Mouse (Mus musculus) adrenal gland (tissue): ENCODE measurements around the gene Igfbp7.

ENCODE experiments used
- intact Hi-C: fragments of 180-260 bp; cut with DNase I; formaldehyde crosslinking; loops from one replicate; pipeline ENCODE4 v1.15.1; 2025

Gene Igfbp7

DNA sequence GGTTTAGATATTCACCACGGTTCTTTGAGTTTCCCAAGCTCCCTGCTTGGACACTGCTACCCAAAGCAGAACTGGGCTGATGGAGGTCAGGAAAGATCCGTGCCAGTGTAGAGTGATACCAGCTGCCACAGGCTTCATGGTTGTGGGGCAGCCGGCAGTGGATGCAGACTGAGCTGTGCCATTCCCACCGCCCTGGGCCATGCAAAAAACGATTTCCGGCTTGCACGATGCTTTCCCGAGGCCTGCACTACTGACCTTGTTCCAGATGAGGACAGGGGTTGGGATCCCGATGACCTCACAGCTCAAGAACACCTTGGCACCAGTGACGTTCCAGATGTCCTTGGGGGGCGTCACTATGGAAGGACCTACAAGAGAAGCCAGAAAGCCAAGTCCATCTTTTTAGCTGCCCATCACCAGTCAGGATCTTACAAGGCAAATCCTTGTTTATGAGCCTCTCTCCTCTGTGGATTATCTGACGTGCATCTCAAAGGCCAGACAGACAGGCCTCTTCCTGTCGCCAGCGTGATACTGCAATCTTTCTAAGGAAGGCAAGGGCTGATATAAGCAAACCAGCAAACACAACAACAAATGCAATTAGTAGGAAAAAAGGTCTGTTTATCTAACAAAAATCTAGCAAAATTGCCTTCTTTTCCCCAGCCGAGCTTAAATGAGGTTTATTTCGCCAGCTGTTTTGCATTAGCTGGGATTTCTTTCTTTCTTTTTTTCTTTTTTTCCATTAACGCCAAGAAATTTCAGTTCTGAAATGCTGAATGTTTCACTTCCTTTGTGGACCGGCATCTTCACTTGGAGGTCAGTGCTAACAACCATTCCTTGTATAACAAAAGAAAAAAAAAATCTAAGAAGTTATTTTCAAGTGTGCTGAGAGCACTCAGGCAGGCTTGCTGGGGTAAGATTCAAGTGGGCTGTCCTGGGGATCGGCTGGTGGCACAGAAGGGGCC is 52.3 kb downstream of the Igfbp7 start:
- intact Hi-C loops, result loop anchor here (2.0 kb wide), 1 partner anchor 103 kb away; no protein-coding TSS in a partner anchor

DNA sequence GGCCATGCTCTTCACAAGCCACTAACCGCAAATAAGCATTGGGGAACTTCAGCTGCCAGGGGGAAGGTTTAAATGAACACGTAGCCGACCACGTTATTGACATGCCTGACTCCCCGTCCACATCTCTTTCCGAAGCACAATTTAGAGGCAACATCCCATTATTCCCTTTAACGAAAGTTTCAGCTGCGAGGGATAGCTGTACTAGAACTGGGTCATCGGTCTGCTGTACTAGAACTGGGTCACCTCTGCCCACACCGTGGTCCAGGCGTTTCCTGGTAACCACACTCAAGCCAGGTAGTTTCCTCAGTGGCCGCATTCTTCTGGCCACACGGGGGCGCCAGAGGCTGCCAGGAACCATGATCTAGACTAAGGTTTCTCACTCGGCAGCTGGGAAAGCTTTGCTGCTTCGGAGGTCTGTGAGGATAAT is 53.5 kb downstream of the Igfbp7 start:
- intact Hi-C loops, result loop anchor here (2.0 to 5.0 kb wide), 2 partner anchors 53 to 104 kb away; partner anchors contain the start of gene Igfbp7

DNA sequence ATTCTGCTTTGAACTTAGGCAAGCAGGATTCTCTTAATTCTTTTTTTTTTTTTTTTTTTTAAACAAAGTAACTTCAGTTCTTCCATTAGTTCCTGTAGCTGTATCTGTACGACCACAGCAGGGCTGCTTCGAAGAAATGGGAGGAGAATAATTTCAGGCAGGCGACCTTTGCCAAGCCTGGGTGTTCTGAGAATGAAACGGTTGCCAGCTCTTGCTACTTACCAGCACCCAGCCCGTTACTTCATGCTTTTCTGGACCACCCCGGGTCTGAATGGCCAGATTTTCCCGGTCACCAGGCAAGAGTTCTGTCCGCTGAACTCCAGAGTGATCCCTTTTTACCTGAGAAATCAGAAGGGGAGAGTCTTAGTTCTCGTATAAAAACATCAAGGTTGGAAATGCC is 56.1 kb downstream of the Igfbp7 start:
- intact Hi-C loops, result loop anchor here (5.0 kb wide), 1 partner anchor 56 kb away; the partner anchor contains the start of gene Igfbp7

DNA sequence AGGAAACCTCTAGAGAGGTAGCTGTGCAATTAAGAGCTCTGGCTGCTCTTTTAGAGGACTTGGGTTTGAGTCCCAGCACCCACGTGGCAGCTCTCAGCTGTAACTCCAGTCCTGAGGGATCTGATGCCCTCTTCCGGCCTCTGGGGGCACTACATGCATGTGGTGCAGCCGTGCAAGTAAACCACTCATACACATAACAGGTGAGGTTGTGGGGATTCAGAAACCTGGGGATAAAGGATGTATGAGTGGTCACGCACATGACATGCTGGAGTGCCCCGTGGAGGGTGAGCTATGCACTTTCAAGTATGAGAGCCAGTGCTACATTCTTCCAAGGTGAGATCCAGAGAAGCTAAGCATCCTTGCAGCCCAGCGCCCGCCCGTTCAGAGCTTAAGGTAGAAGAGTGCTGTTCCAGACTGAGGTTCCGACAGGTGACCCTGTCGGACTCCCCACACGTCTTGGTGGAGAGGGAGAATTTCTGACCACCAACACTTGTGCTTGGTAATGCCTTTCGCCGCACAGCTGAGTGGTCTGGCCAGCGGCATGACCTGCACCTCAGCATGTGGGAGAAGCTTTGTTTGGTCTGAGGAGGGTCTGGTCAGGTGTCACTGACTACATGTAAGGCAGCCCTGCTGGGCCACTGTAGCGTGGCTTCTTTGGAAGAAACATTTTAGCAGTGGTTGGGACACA is 57.7 kb downstream of the Igfbp7 start:
- intact Hi-C loops, result loop anchor here (5.0 kb wide), 1 partner anchor 57 kb away; the partner anchor contains the start of gene Igfbp7

DNA sequence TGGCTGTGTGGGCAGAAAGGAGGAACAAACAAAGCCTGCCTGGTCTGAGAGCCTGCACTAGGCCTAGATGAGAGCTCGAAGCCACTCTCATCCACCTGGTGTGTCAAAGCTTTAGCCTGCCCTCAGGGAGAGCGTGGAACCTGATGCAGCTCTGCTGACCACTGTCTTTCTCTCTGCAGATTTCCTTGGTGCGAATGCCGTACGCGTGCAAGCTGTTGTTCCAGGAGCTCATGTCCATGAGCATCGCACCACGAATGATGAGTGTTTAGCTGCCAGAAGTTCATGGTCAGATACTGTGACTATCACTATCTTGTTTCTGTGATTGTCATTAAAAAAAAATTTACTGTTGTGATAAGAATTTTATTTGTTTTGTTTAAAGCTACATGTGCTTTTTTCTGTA is 58.9 kb downstream of the Igfbp7 start:
- intact Hi-C loops, result no loop called here

DNA sequence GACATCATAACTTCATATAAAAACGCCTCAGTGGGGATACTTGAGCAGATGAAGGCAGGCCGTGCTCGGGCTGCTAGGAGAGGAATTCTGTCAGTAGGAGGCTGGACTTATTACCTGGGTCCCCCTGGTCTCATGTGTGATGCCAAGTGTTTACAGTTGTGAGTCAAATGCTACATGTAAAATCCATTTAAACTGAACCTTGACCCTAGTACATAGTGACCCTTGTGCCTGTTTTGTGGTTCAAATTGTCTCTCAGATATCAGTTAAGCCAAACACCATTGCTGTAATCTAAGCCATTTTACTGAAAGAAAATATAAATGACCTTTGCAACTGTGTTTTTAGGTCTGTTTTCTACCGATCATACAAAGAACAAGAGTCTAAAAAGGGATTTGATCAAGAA is 67.8 kb downstream of the Igfbp7 start:
- intact Hi-C loops, result no loop called here

DNA sequence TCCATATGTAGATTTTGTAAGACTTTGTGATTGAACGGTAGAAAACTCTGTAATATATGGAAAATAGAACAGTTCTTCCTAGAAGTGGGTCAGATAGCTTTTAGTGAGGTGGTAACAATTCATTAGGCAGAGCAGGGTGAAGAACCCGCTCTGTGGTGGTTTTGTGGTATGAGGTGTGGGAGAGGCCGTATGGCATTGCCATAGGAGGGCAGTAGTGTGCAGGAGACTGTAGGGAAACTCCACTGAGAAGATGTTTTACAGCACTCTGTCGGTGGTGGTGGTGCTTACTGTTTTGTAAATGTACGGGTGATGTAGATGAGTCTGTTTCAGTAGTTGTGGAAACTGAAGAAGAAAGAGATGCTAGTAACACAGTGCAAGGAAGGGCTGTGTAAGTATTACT is 77.7 kb downstream of the Igfbp7 start:
- intact Hi-C loops, result loop anchor here (10.0 kb wide), 1 partner anchor 335 kb away; no protein-coding TSS in a partner anchor

DNA sequence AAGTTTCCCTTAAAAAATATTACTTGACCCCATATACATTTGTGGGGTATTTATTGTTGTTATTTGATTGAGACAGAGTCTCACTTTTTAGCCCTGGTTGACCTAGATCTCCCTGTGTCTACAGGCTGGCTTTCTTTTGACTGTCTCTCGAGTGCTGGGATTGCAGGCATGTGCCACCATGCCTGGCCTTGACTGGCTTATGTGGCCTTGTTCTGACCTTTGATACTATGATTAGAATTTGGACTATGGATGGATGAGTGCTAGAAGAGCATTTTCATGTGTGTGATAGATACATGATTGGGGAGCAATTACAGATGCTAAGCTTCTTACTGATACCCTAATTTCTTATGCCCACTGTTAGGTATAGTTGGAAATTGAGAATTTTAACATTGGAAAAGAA is 82.9 kb downstream of the Igfbp7 start:
- intact Hi-C loops, result no loop called here

DNA sequence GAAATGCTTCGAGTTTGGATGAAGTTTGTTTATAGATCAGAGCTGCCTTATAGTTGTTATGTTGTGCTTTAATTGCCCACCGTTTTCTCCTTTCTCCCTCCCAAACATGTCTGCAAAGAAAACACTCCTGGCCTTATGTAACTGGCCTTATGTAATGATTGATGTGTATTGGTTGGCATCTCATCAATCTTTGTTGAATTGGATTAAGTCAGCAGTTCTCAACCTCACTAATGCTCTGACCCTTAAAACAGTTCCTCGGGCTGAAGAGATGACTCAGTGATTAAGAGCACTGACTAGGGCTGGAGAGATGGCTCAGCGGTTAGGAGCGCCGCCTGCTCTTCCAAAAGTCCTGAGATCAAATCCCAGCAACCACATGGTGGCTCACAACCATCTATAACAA is 92.9 kb downstream of the Igfbp7 start:
- intact Hi-C loops, result no loop called here

DNA sequence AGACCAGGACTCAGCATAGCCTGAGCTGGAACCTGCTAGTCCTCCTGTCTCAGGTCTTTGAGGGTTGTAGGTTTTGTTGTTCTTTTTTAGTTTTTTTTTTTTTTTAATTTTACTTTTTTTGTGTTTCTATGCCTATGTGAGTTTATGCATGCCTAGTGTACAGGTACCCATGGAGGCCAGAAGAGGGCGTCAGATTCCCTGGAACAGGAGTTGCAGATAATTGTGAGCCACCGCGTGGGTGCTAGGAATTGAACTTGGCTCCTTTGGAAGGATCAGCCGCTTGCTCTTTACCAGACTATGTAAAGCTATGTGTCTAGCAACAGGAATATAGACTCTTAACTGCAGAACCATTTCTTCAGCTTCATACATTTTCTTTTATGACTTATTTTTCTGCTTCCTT is 93.6 kb downstream of the Igfbp7 start:
- intact Hi-C loops, result no loop called here

DNA sequence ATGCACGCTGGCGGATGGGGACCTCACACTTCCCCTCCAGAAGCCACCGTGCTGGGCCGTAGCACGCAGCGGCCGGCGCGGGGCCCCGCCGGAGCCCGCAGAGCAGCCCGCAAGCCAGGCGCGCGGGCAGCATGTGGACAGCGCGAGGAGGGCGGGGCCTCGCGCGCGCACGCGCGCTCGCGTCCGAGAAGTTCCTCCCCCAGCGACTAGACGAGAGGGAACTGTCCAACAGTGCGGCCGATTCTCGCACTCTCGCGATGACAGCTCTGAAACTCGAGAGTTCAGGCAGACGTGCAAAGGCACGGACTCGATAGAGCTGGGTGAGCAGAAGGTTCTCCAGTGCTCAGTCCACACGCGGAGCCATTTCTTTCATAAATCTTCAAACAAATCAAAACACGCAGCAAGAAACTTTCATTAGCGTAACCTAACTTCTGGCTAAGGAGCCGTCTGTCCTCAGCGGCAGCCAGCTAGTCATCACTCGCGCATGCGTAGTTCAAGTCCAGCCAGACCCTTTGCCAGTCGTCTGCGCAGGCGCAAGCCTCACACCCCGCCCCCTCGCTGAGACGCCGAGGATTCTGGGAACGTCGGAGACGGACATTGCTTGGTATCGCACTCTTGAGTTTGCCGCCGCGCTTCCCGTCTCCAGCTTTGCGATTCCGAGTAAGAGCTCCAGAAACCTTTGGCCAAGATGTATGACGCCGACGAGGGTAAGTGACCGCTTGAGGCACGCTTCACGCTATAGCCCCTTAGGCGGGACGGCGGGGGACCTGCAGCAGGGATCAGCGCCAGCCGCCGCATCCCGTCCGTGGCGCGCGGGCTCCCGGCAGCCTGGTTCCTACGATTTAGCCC is 97.7 kb downstream of the Igfbp7 start, which contains the start of the genes Noa1 and Polr2b:
Gene Noa1, minus strand, starts transcription at position 161 of the 849 bp plus-strand sequence.
Gene Polr2b, plus strand, starts transcription at position 224 of the 849 bp plus-strand sequence.
- intact Hi-C loops, result loop anchor here (5.0 kb wide), 1 partner anchor 38 kb away; no protein-coding TSS in a partner anchor

DNA sequence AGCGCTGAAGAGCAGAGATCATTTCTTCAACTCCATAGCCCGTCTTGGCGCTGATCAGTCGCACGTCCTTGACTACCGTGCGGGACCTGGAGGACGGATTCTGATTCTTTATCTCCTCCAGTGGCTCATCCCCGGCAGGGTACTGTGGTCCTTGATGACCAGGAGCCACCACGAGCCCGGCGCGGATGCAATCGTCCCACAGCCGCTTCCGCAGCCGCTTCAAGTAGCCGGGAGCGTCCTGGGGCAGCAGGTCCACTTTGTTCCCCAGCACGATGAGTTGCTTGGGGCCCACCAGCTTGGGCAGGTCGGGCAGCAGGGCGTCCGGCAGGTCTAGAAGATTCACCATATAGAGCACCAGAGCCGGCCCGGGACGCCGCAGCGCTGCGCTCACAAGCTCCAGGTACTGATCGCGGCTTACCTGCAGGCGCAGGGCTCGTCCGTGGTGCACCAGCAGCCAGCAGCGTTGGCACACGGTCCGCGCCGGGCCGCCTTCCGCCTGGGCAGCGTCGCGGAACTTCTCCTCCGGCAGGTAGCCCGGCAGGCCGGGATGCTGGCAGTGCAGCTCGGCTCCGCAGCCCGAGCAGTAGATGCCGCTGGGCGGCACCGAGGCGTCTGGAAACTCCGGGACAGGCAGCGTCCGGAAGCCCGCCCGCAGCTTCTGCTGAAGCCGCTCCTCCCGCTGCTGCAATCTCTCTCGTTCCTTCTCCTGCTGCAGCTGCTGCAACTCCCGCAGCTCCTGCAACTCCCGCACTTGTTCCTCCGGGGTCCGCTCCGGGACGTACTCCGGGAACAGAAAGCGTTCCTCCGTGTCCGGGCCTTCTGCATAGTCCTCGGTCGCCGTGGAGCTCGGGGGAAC is 98.6 kb downstream of the Igfbp7 start:
- intact Hi-C loops, result loop anchor here (5.0 kb wide), 1 partner anchor 37 kb away; no protein-coding TSS in a partner anchor

DNA sequence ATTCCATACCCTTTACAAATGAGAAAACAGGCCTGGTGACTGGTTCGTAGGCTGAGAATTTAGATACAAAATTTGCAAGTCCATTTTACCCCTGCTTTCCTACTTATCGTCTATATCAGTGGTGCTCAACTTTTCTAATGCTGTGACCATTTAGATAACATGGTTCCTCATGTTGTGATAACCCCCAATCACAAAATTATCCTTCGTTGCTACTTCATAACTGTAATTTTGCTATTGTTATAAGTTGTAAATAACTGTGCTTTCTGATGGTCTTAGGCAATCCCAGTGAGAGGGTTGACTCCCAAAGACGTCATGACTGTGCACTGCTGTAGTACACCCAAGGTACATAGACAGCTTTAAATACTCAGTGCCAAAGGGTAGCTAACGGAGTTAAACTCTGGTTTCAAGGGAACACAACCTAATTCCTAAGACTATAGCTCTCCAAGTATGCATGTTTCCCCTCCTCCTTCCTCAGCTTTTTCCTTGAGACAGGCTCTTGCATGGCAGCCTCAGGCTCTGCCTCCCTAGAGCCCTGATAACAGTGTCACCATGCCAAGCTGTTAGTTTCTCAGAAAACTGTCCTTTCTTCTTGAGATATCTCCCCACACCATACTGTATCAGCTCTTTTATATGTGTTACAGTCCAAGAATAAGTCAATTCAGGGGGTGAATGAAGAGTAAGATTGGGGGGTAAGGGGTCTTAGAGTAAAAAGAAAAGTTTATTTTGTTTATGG is 99.9 kb downstream of the Igfbp7 start:
- intact Hi-C loops, result loop anchor here (5.0 kb wide), 1 partner anchor 36 kb away; no protein-coding TSS in a partner anchor

DNA sequence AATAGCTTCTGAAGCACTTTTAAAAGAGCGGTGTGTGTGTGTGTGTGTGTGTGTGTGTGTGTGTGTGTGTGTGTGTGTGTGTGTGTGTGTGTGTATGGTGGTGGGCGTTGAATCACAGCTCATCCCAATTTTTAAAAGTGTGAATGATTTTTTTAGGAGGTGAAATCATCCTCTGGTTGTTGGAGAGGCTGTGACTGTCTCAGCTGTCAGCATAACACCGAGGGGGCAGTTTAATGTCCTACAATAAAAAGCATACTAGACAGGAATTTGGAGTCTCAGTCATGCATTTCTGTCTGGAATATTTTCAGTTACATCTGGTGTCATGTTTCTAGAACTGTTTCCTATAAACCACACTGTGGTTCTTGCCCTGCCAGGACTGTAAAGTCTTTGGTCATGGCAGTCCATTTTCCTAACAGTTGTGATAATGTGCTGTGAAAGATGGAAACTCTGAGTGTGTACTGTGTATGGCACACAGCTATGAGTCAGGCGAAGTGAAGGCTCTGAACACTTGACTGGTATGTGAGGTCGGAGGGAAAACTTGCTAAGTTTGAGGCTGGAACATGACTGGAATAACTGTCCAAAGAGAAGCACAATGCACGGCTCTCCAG is 106.4 kb downstream of the Igfbp7 start:
- intact Hi-C loops, result no loop called here

DNA sequence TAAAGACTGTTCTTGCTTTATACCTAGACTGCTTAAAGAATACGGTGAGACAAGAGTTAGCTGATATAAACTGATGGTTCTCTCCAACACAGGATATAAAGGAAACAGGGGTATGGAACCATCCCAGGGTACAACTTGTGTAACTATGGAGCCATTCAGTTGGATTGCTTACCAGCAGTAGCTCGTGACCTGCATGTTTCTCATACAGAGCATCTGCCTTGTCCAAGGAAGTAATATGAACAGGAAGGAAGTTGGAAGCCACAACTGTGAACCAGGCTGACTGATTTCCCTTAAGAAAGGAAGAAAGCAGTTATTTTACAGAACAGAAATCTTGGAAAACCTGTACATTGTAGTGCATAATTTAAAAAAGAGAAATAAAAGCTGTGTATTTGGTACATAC is 108.4 kb downstream of the Igfbp7 start:
- intact Hi-C loops, result no loop called here
